Mouse (Mus musculus): ENCODE results near the gene Cycs.
A peak's percentile ranks its signal among the peaks of the same experiment; 100 is the strongest.

Gene Cycs

GRCm38 (mm10) chr6:50545412-50546043 lies 20.8 kb downstream of the Cycs start:
- no peak for DNase-seq (ENCODE audit: low read depth, low spot score)

GRCm38 (mm10) chr6:50542535-50542934 lies 23.8 kb downstream of the Cycs start:
- DNase-seq (ENCODE audit: low read depth, low spot score): no peak

GRCm38 (mm10) chr6:50539641-50540040 lies 26.7 kb downstream of the Cycs start:
- DNase-seq (ENCODE audit: low read depth, low spot score): no peak

- DNase-seq (ENCODE audit: low read depth, low spot score): peak; percentile 75
Observed at GRCm38 (mm10) chr6:50536461-50536892, 29.9 kb downstream of the Cycs start.

GRCm38 (mm10) chr6:50535346-50535745 lies 31.0 kb downstream of the Cycs start:
- no peak for DNase-seq (ENCODE audit: low read depth, low spot score)

- no peak for DNase-seq (ENCODE audit: low read depth, low spot score)
Observed at GRCm38 (mm10) chr6:50531920-50532319, 34.4 kb downstream of the Cycs start.

GRCm38 (mm10) chr6:50531003-50531402 lies 35.3 kb downstream of the Cycs start:
- DNase-seq (ENCODE audit: low read depth, low spot score): no peak

GRCm38 (mm10) chr6:50529194-50529593 lies 37.1 kb downstream of the Cycs start:
- no peak for DNase-seq (ENCODE audit: low read depth, low spot score)

- no peak for DNase-seq (ENCODE audit: low read depth, low spot score)
Observed at GRCm38 (mm10) chr6:50527416-50527815, 38.9 kb downstream of the Cycs start.

GRCm38 (mm10) chr6:50526597-50527024 lies 39.7 kb downstream of the Cycs start:
- peak; percentile 65 for DNase-seq (ENCODE audit: low read depth, low spot score)

- no peak for DNase-seq (ENCODE audit: low read depth, low spot score)
Observed at GRCm38 (mm10) chr6:50525846-50526245, 40.5 kb downstream of the Cycs start.

- no peak for DNase-seq (ENCODE audit: low read depth, low spot score)
Observed at GRCm38 (mm10) chr6:50524261-50524896, 42.0 kb downstream of the Cycs start.

GRCm38 (mm10) chr6:50522772-50523171 lies 43.6 kb downstream of the Cycs start:
- DNase-seq (ENCODE audit: low read depth, low spot score): no peak

GRCm38 (mm10) chr6:50521532-50522135 lies 44.7 kb downstream of the Cycs start:
- no peak for DNase-seq (ENCODE audit: low read depth, low spot score)

- DNase-seq (ENCODE audit: low read depth, low spot score): no peak
Observed at GRCm38 (mm10) chr6:50520139-50520538, 46.2 kb downstream of the Cycs start.

- no peak for DNase-seq (ENCODE audit: low read depth, low spot score)
Observed at GRCm38 (mm10) chr6:50518371-50518770, 48.0 kb downstream of the Cycs start.

All from embryo, embryonic 11.5 days (tissue).